Mouse (Mus musculus) erythroid progenitor cell, adult 5-6 weeks (primary cell): ENCODE measurements around the gene Fh1. TPM values are rescaled to one million over a fixed set of nuclear protein-coding genes. Genes with fewer than 3 reads are reported as not detected.

Source experiments
- ATAC-seq: replicated peaks from 2 replicates; pipeline ENCODE4 v1.8.0; 2016; ENCODE audit warnings: moderate number of reproducible peaks, mild to moderate bottlenecking, moderate TSS enrichment, inconsistent platforms; ENCODE audit not compliant: poor library complexity, low FRiP score, severe bottlenecking
- total RNA-seq, 2 experiments: library from RNA; stranded (forward) in 1 of 2; stranded (reverse) in 1 of 2; fragments of 150-400 nt in 1 of 2; fragments of 186-747, 209-891 nt in 1 of 2; gene quantifications; 2 replicates each; pipeline versions ENCODE4 v1.2.3 to v1.2.4; 2015 to 2017; ENCODE audit warnings: low replicate concordance in 2 of 2

Fh1 gene
- total RNA-seq, 2 experiments from 2014 or later, result 29.3 to 30.9 TPM

- no peak for ATAC-seq
Measured at GRCm38 (mm10) chr1:175561806-175562205, 63.6 kb downstream of the Fh1 start.

- no peak for ATAC-seq
Measured at GRCm38 (mm10) chr1:175554641-175555040, 70.8 kb downstream of the Fh1 start.

- no peak for ATAC-seq
Measured at GRCm38 (mm10) chr1:175552474-175552873, 73.0 kb downstream of the Fh1 start.

- ATAC-seq, result no peak
Measured at GRCm38 (mm10) chr1:175550586-175550985, 74.8 kb downstream of the Fh1 start.

Other genes starting within 250 kb of the Fh1 start
- not detected in 2 replicates for gene Rgs7, start 133.1 kb downstream of the Fh1 start, total RNA-seq (2015; ENCODE audit: low replicate concordance)
- gene Rgs7, start 133.1 kb downstream of the Fh1 start, total RNA-seq (2017; ENCODE audit: low replicate concordance), result 1.4 TPM in 1 of 2 replicates, not detected in the other
- 2.5 TPM in 1 of 2 replicates, not detected in the other for gene Kmo, start 5.3 kb downstream of the Fh1 start, total RNA-seq (2015; ENCODE audit: low replicate concordance)
- 3.8 and 4.0 TPM in 2 replicates for gene Kmo, start 5.3 kb downstream of the Fh1 start, total RNA-seq (2017; ENCODE audit: low replicate concordance)
- 1.8 TPM in 1 of 2 replicates, not detected in the other for gene Opn3, start 67.1 kb upstream of the Fh1 start, total RNA-seq (2015; ENCODE audit: low replicate concordance)
- gene Opn3, start 67.1 kb upstream of the Fh1 start, total RNA-seq (2017; ENCODE audit: low replicate concordance), result not detected in 2 replicates
- gene Chml, start 67.3 kb upstream of the Fh1 start, total RNA-seq (2015; ENCODE audit: low replicate concordance), result 1.3 and 1.8 TPM in 2 replicates
- 4.9 and 10.1 TPM in 2 replicates for gene Chml, start 67.3 kb upstream of the Fh1 start, total RNA-seq (2017; ENCODE audit: low replicate concordance)
- not detected in 2 replicates for gene Wdr64, start 73.0 kb upstream of the Fh1 start, total RNA-seq (2015; ENCODE audit: low replicate concordance)
- not detected in 2 replicates for gene Wdr64, start 73.0 kb upstream of the Fh1 start, total RNA-seq (2017; ENCODE audit: low replicate concordance)